ENCODE assay signal across 22 mouse cellular contexts in genomic region chr14:121620157-121620556, GRCm38 (mm10).
DNase-seq lines count a peak whose midpoint lies in the region; ATAC-seq and TF ChIP-seq lines count a peak whose summit lies in the region.
"Had no signal": no experiment of that assay in that cellular context is flagged by ENCODE, and none has a peak within 500 bp of the region (broad histone marks: within the 10 kb centered on the region; RNA-seq: fewer than 3 reads in every experiment).

No protein-coding gene starts in this region.

- no peak for DNase-seq in cerebellum, adult 2 months
- no peak for DNase-seq in cerebellum, adult 9-10 months
- peak; percentile 31 for DNase-seq in hindbrain, postnatal 0 days (ENCODE audit: low spot score)
- DNase-seq in hindbrain, embryonic 14.5 days (ENCODE audit: low spot score), result no peak
- DNase-seq in lung, postnatal 0 days (ENCODE audit: low spot score), result no peak
- no peak for DNase-seq in lung, postnatal 36 days
- DNase-seq in stomach, postnatal 0 days (ENCODE audit: low spot score), result no peak
- DNase-seq in adrenal gland, adult 18-20 months (ENCODE audit: low spot score in 2 of 2), result no peak
- DNase-seq: adrenal gland, postnatal 14 days; cerebellum, adult 9-11 months; gastrocnemius, postnatal 36 days; kidney, adult 2 months; kidney, postnatal 10 days; left cerebral cortex, postnatal 4 days had no signal

- peaks cover 14% of the 10 kb centered on the region; the same call in 1 of the 2 replicates for H3K36me3 ChIP-seq in hindbrain, postnatal 0 days (ENCODE audit: insufficient read depth, low read length)
- H3K36me3 ChIP-seq in hindbrain, embryonic 14.5 days (replicated peaks; ENCODE audit: control insufficient read depth, insufficient read depth), result peaks cover 3% of the 10 kb centered on the region; the same call in 1 of the 2 replicates
- peaks cover 5% of the 10 kb centered on the region for H3K36me3 ChIP-seq in lung, postnatal 0 days (ENCODE audit: insufficient read depth, low read length)
- H3K36me3 ChIP-seq in stomach, postnatal 0 days (ENCODE audit: control insufficient read depth, insufficient read depth, low read length), result 0 out of 2 replicates have a peak, but pooled peaks cover 10% of the 10 kb centered on the region
- H3K36me3 ChIP-seq: liver, embryonic 15.5 days had no signal

- ATAC-seq in hindbrain, postnatal 0 days, result no peak
- ATAC-seq in hindbrain, embryonic 14.5 days (ENCODE audit: low FRiP score), result no peak
- ATAC-seq in lung, postnatal 0 days, result no peak
- no peak for ATAC-seq in stomach, postnatal 0 days (ENCODE audit: low FRiP score, low TSS enrichment)
- ATAC-seq: activated CD4-positive, CD25-positive, alpha-beta regulatory T cell, adult 4 months; forebrain, embryonic 16.5 days; Patski had no signal

- WGBS in cerebellum, adult 2 months, result 98% methylated on average over 7 of the region's 7 CpGs
- 97% methylated on average over 7 of the region's 7 CpGs for WGBS in hindbrain, postnatal 0 days
- 97% methylated on average over 7 of the region's 7 CpGs for WGBS in hindbrain, embryonic 14.5 days
- 98% methylated on average over 7 of the region's 7 CpGs for WGBS in lung, postnatal 0 days
- WGBS in stomach, postnatal 0 days, result 98% methylated on average over 7 of the region's 7 CpGs

- H3K4me3 ChIP-seq in cerebellum, adult 2 months (replicated peaks; ENCODE audit: insufficient read depth, low read depth, low read length), result no peak overlapping the region
- H3K4me3 ChIP-seq in hindbrain, postnatal 0 days (ENCODE audit: low read length), result no peak overlapping the region
- H3K4me3 ChIP-seq in hindbrain, embryonic 14.5 days (replicated peaks; ENCODE audit: low read length), result no peak overlapping the region
- no peak overlapping the region for H3K4me3 ChIP-seq in lung, postnatal 0 days (ENCODE audit: low read depth, low read length)
- H3K4me3 ChIP-seq in stomach, postnatal 0 days (ENCODE audit: low read depth, low read length), result no peak overlapping the region
- H3K4me3 ChIP-seq: embryonic facial prominence, embryonic 10.5 days; heart, embryonic 15.5 days; limb, embryonic 15.5 days; liver, embryonic 15.5 days had no signal

- no peaks in the 10 kb centered on the region for H3K9me3 ChIP-seq in hindbrain, postnatal 0 days (ENCODE audit: low read length)
- H3K9me3 ChIP-seq in hindbrain, embryonic 14.5 days (ENCODE audit: control insufficient read depth, low read length), result no peaks in the 10 kb centered on the region
- no peaks in the 10 kb centered on the region for H3K9me3 ChIP-seq in lung, postnatal 0 days (ENCODE audit: low read length)
- H3K9me3 ChIP-seq in stomach, postnatal 0 days (ENCODE audit: control insufficient read depth, low read length), result no peaks in the 10 kb centered on the region
- H3K9me3 ChIP-seq: heart, embryonic 15.5 days; limb, embryonic 15.5 days; liver, embryonic 15.5 days had no signal

- TF ChIP-seq POLR2A in cerebellum, adult 2 months (IDR thresholded peaks at IDR 0.05; ENCODE audit: borderline replicate concordance, insufficient read depth, low read length), result no peak

- no peak overlapping the region for H3K9ac ChIP-seq in hindbrain, postnatal 0 days (replicated peaks; ENCODE audit: low read length)
- no peak overlapping the region for H3K9ac ChIP-seq in hindbrain, embryonic 14.5 days
- H3K9ac ChIP-seq in lung, postnatal 0 days (replicated peaks; ENCODE audit: low read depth), result no peak overlapping the region
- H3K9ac ChIP-seq in stomach, postnatal 0 days (ENCODE audit: low read length), result no peak overlapping the region
- H3K9ac ChIP-seq: heart, embryonic 15.5 days; limb, embryonic 15.5 days; liver, embryonic 15.5 days had no signal

- H3K27ac ChIP-seq in cerebellum, adult 2 months (ENCODE audit: insufficient read depth, low read length), result no peak overlapping the region
- no peak overlapping the region for H3K27ac ChIP-seq in hindbrain, postnatal 0 days
- no peak overlapping the region for H3K27ac ChIP-seq in hindbrain, embryonic 14.5 days
- H3K27ac ChIP-seq in lung, postnatal 0 days (ENCODE audit: low read length), result no peak overlapping the region
- no peak overlapping the region for H3K27ac ChIP-seq in stomach, postnatal 0 days (replicated peaks)
- H3K27ac ChIP-seq: embryonic facial prominence, embryonic 10.5 days; heart, embryonic 15.5 days; limb, embryonic 15.5 days; liver, embryonic 15.5 days had no signal

- TF ChIP-seq EP300 in lung, postnatal 0 days (IDR thresholded peaks at IDR 0.05), result no peak
- TF ChIP-seq EP300 in stomach, postnatal 0 days (optimal IDR thresholded peaks at IDR 0.05), result no peak

- H3K27me3 ChIP-seq in cerebellum, adult 2 months (ENCODE audit: control insufficient read depth, insufficient read depth, low read length), result no peaks in the 10 kb centered on the region
- H3K27me3 ChIP-seq in hindbrain, postnatal 0 days (ENCODE audit: insufficient read depth, low read length), result no peaks in the 10 kb centered on the region
- H3K27me3 ChIP-seq in hindbrain, embryonic 14.5 days (ENCODE audit: control insufficient read depth, insufficient read depth, low read length), result no peaks in the 10 kb centered on the region
- no peaks in the 10 kb centered on the region for H3K27me3 ChIP-seq in lung, postnatal 0 days (replicated peaks; ENCODE audit: insufficient read depth, low read length)
- H3K27me3 ChIP-seq in stomach, postnatal 0 days (ENCODE audit: control insufficient read depth, insufficient read depth, low read length), result no peaks in the 10 kb centered on the region
- H3K27me3 ChIP-seq: heart, embryonic 15.5 days; limb, embryonic 15.5 days; liver, embryonic 15.5 days; Patski had no signal

- no peak overlapping the region for H3K4me2 ChIP-seq in hindbrain, postnatal 0 days (ENCODE audit: low read depth, low read length)
- no peak overlapping the region for H3K4me2 ChIP-seq in hindbrain, embryonic 14.5 days (replicated peaks)
- no peak overlapping the region for H3K4me2 ChIP-seq in lung, postnatal 0 days (replicated peaks; ENCODE audit: low read depth, low read length)
- no peak overlapping the region for H3K4me2 ChIP-seq in stomach, postnatal 0 days (replicated peaks; ENCODE audit: low read depth)
- H3K4me2 ChIP-seq: heart, embryonic 15.5 days; limb, embryonic 15.5 days; liver, embryonic 15.5 days; midbrain, embryonic 11.5 days had no signal

- H3K4me1 ChIP-seq in cerebellum, adult 2 months (ENCODE audit: control insufficient read depth, insufficient read depth, low read length), result peaks cover 40% of the 10 kb centered on the region
- no peaks in the 10 kb centered on the region for H3K4me1 ChIP-seq in hindbrain, postnatal 0 days (ENCODE audit: insufficient read depth, low read length)
- no peaks in the 10 kb centered on the region for H3K4me1 ChIP-seq in hindbrain, embryonic 14.5 days (replicated peaks; ENCODE audit: control insufficient read depth, insufficient read depth, low read length)
- H3K4me1 ChIP-seq in lung, postnatal 0 days (ENCODE audit: insufficient read depth, low read depth, low read length), result no peaks in the 10 kb centered on the region
- H3K4me1 ChIP-seq in stomach, postnatal 0 days (replicated peaks; ENCODE audit: control insufficient read depth, insufficient read depth), result no peaks in the 10 kb centered on the region
- H3K4me1 ChIP-seq: embryonic facial prominence, embryonic 10.5 days; heart, embryonic 15.5 days; liver, embryonic 15.5 days had no signal

- TF ChIP-seq CTCF in cerebellum, adult 2 months (IDR thresholded peaks at IDR 0.05; ENCODE audit: borderline replicate concordance, insufficient read depth, low read depth, low read length), result peak; percentile 9; the same call in 1 of the 2 replicates
- TF ChIP-seq CTCF in hindbrain, postnatal 0 days (IDR thresholded peaks at IDR 0.05; ENCODE audit: low read depth), result peak; percentile 39
- peak; percentile 54 for TF ChIP-seq CTCF in lung, postnatal 0 days (IDR thresholded peaks at IDR 0.05)
- peak; percentile 41 for TF ChIP-seq CTCF in stomach, postnatal 0 days (IDR thresholded peaks at IDR 0.05; ENCODE audit: low read depth)
